Mouse (Mus musculus) embryonic facial prominence, embryonic 14.5 days (tissue): ENCODE data around the gene Kel. TPM values are rescaled to one million over a fixed set of nuclear protein-coding genes. Genes with fewer than 3 reads are reported as not detected.

ENCODE experiments used
- ATAC-seq: fragments of 200-750 bp; cut with Nextera tagmentation; 2 replicates; pipeline ENCODE4 v1.8.0; 2017; ENCODE audit warnings: low read depth, moderate number of reproducible peaks, moderate TSS enrichment
- DNase-seq: peaks from one replicate; pipeline ENCODE4 v3.0.0-alpha.2; 2015; ENCODE audit warnings: low spot score
- H3K27ac ChIP-seq: fragments of 300-500 bp; sonication (generic); replicated peaks from 2 replicates; pipeline ENCODE4 v1.5.1; 2014; ENCODE audit warnings: low read depth, mild to moderate bottlenecking, low read length, moderate library complexity
- H3K27me3 ChIP-seq: fragments of 300-500 bp; sonication (generic); replicated peaks from 2 replicates; pipeline ENCODE4 v1.6.1; 2014; ENCODE audit warnings: low read length; ENCODE audit not compliant: control insufficient read depth, insufficient read depth
- H3K36me3 ChIP-seq: fragments of 300-500 bp; sonication (generic); 2 replicates; pipeline ENCODE4 v1.6.1; 2014; ENCODE audit warnings: low read length, mixed read lengths; ENCODE audit not compliant: control insufficient read depth, insufficient read depth
- H3K4me1 ChIP-seq: fragments of 300-500 bp; sonication (generic); 2 replicates; pipeline ENCODE4 v1.6.1; 2014; ENCODE audit warnings: antibody characterized with exemption, low read length; ENCODE audit not compliant: control insufficient read depth, insufficient read depth
- H3K4me2 ChIP-seq: fragments of 300-500 bp; sonication (generic); 2 replicates; pipeline ENCODE4 v1.6.1; 2014; ENCODE audit warnings: low read depth, mild to moderate bottlenecking, low read length, moderate library complexity, mixed read lengths
- H3K4me3 ChIP-seq: fragments of 300-500 bp; sonication (generic); 2 replicates; pipeline ENCODE4 v1.5.1; 2014; ENCODE audit warnings: low read depth, mild to moderate bottlenecking, low read length
- H3K9ac ChIP-seq: fragments of 300-500 bp; sonication (generic); 2 replicates; pipeline ENCODE4 v1.6.1; 2014; ENCODE audit warnings: low read depth, mild to moderate bottlenecking, low read length, moderate library complexity, mixed read lengths
- H3K9me3 ChIP-seq: fragments of 300-500 bp; sonication (generic); 2 replicates; pipeline ENCODE4 v1.6.1; 2016; ENCODE audit warnings: low read length; ENCODE audit not compliant: control insufficient read depth
- WGBS: fragments of 180-500 bp; shearing (Covaris S2); extraction: QIAGEN DNeasy Blood & Tissue Kit; methylation state at CpG from one replicate; pipeline ENCODE4 v1.1.7; 2014; 5-methylcytosine and 5-hydroxymethylcytosine counted together
- polyA plus RNA-seq: library from polyadenylated mRNA; unstranded; fragments of >200 nt; fragmentation: Nextera tagmentation; extraction: Ambion mirVana; gene quantifications from 2 replicates; pipeline ENCODE4 v1.2.1, GENCODE M21; 2014

The Kel gene
- 0.85 and 2.5 TPM in 2 replicates for polyA plus RNA-seq

DNA sequence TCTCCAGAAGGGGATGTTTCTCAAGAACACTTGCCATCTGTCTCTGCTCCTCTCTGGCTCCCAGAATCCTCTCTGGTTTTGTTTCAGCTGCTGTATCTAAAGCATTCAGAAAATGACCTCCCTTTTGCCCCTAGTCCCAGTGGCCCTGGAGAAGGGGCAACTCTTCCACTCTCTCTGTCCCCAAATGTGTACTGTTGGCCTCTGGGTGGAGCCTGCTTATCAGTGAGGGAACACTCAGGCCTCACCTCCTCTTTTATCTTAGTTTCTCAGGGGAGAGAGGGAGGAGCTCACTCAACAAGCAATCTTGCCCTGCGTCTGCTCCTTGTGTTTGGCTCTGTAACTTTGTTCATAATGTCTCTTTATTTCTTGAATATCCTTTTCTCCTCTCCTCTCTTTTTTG is at the start of gene Kel:
Gene Kel, minus strand, starts transcription at position 217 of the 400 bp plus-strand sequence.
- ATAC-seq = no peak
- H3K27me3 ChIP-seq = no peaks in the 10 kb centered on the region
- no peak within 1 kb of the TSS for H3K4me3 ChIP-seq
- DNase-seq = no peak
- H3K9ac ChIP-seq = no peak within 1 kb of the TSS
- H3K27ac ChIP-seq = no peak within 1 kb of the TSS
- no peak within 1 kb of the TSS for H3K4me2 ChIP-seq
- whole genome bisulfite sequencing = 35% methylated on average over 1 of the region's 1 CpGs
- H3K9me3 ChIP-seq = no peaks in the 10 kb centered on the region
- H3K36me3 ChIP-seq = no peaks in the 10 kb centered on the region
- no peaks in the 10 kb centered on the region for H3K4me1 ChIP-seq

DNA sequence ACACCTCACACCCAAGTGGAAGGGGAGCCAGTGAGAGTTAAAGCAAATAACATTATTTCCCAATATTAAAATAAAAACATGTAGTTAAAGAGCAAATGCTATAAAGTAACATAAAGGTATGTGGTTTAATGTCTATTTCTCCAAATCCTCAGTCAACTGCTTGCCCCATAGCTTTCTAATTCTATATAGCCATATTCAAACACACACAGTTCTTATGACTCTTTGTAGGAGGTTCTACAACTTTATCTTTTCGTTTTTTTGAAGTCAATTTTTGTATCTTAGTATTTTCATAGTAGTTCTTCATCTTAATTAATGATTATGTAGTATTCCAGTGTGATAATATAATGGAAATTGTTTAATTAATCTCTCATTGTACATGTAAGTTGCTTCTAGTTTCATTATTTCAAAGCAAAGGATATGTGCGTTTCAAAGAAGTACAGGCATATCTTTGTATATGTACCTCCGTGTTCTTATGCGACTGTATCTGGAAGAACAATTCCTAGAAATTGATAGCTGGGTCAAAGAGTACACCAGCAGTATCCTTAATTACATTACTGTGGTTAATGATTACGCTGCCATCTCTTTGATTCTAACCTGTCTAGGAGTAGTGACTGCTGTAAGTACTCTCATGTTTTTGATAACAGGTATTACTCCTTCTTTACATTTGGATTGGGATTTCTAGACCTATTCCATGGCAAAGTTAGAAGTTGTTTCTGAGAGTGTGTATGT is 40.7 kb upstream of the Kel start:
- 75% methylated on average over 5 of the region's 5 CpGs for WGBS
- Histone ChIP-seq H3K27ac (no peak overlapping the region), H3K27me3 (no peaks in the 10 kb centered on the region), H3K36me3 (no peaks in the 10 kb centered on the region), H3K4me2 (no peak overlapping the region), H3K9me3 (no peaks in the 10 kb centered on the region), H3K4me1 (no peaks in the 10 kb centered on the region), H3K9ac (no peak overlapping the region), H3K4me3 (no peak overlapping the region)
- DNase-seq (no peak), ATAC-seq (no peak)

DNA sequence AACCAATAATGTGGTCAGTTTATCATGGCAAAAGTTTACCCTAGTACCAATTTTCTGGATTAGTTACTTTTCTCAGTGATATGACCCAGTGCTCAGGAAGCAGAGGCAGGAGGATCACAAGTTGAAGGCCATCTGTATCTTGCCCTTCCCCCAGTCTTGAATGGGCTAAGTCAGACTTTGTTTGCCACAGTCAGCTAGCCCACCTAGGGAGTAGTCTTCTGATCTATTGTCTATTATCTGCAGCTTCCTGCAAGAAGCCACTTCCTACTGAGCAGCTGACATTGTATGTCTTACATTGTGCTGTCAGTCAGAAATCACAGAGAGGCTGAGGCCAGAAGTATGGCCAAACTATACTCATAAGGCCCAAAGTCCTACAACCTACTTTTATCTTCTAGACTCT is 37.0 kb upstream of the Kel start:
- H3K36me3 ChIP-seq = no peaks in the 10 kb centered on the region
- no peak overlapping the region for H3K4me3 ChIP-seq
- ATAC-seq = no peak
- H3K4me1 ChIP-seq = no peaks in the 10 kb centered on the region
- no peak overlapping the region for H3K4me2 ChIP-seq
- no peaks in the 10 kb centered on the region for H3K27me3 ChIP-seq
- no peak overlapping the region for H3K9ac ChIP-seq
- no peak overlapping the region for H3K27ac ChIP-seq
- DNase-seq = no peak
- H3K9me3 ChIP-seq = no peaks in the 10 kb centered on the region

DNA sequence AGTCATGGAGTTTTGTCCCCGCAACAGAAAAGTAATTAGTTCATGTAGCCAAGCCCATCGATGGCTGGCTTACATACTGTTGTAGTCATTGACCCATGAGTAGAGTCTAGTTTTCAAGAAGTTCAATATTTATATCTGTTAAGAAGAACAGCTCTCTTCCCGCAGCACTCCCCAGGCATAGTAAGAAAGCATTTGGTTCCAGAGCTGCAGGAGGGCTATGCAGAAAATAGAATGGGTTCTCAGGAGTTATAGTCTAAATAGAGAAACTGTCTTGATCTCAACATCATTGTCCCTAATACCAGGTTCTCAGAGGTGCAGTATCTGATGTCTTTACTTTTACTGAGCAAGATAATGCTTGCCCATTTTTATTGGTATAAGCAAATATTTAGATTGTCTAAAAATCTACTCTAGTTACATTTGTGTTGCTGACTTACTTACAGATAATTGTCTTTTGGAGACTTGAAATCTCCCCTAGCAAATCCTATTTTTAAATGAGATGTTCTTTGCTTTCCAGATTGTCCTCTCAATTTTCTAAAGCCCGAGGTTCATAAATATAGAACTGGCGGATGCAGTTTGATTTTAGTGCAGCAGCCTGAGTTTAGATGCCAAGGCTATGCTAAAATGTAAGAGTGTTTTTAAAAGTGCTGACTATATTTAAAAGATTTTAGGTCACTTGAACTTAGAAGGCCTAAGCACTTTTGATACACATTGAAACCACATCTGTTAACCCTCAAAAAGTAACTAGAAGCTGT is 30.8 kb upstream of the Kel start:
- Histone ChIP-seq H3K4me3 (no peak overlapping the region), H3K4me2 (no peak overlapping the region), H3K36me3 (no peaks in the 10 kb centered on the region), H3K4me1 (no peaks in the 10 kb centered on the region), H3K27ac (no peak overlapping the region), H3K9me3 (no peaks in the 10 kb centered on the region), H3K9ac (no peak overlapping the region), H3K27me3 (no peaks in the 10 kb centered on the region)
- no peak for DNase-seq
- no peak for ATAC-seq
- WGBS = 91% methylated on average over 5 of the region's 5 CpGs

DNA sequence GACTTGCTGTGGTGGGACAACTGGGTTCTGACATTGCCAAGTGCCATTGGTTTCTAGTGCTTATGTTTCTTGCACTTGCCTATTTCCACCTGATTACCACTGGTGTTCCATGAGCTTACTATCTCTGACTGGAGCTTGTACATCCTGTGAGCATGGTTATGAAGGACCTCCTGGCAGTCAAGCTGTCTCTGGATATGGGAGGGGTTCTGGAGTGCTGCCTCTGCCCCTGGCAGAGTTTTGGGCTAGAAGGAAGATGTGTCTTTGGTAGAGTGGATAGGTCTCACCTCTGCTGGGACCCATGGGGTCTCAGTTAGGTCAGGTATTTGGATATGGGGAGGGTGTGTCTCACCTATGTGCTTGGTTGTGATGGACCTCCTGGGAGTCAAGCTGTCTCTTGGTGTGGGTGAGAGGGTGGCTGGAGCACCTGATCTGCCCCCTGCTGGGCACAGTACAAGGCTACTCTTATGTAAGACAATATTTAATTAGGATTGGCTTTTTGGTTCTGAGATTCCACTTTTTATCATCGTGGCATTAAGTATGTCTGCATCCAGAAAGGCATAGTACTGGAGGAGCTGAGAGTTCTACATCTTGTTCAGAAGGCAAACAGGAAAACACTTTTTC is 24.0 kb upstream of the Kel start:
- 84% methylated on average over 1 of the region's 1 CpGs for WGBS
- Histone ChIP-seq H3K27me3 (no peaks in the 10 kb centered on the region), H3K36me3 (no peaks in the 10 kb centered on the region), H3K27ac (no peak overlapping the region), H3K4me2 (no peak overlapping the region), H3K9me3 (no peaks in the 10 kb centered on the region), H3K9ac (no peak overlapping the region), H3K4me1 (no peaks in the 10 kb centered on the region), H3K4me3 (no peak overlapping the region)
- ATAC-seq (no peak), DNase-seq (no peak)

DNA sequence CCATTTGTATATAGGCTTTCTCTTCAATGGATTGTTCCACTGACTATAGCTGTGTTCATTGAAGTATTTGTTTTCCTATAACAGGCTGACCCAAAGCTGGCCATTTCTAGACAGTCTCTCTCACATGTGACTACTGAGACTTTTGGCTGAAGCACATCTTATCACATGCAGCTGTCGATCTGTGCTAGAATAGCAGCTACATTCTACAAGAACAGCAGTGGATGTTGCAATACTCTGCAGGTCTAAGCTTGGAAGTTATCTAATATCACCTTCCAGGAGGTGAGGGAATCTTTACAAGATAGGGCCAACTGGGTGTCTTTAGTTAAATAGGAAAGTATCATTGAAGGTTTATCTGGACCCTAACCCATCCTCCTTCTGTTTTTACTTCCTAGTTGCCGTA is 17.3 kb upstream of the Kel start:
- Histone ChIP-seq H3K9me3 (no peaks in the 10 kb centered on the region), H3K36me3 (no peaks in the 10 kb centered on the region), H3K27me3 (no peaks in the 10 kb centered on the region), H3K4me1 (no peaks in the 10 kb centered on the region), H3K9ac (no peak overlapping the region), H3K4me2 (no peak overlapping the region), H3K27ac (no peak overlapping the region), H3K4me3 (no peak overlapping the region)
- DNase-seq (no peak), ATAC-seq (no peak)
- 85% methylated on average over 2 of the region's 2 CpGs for WGBS

DNA sequence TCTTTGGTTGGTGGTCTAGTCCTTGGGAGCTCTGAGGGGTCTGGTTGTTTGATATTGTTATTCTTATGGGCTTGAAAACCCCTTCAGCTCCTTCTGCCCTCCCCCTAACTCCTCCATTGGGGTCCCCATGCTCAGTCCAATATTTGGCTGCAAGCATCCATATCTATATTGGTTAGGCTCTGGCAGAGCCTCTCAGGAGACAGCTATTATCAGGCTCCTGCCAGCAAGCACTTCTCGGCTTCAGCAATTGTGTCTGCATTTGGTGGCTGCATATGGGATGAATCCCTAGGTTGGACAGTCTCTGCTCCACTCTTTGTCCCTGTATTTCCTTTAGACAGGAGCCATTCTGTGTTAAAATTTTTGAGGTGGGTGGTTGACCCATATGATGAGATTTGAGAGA is 6.1 kb upstream of the Kel start:
- H3K4me1 ChIP-seq = no peaks in the 10 kb centered on the region
- H3K4me2 ChIP-seq = no peak overlapping the region
- DNase-seq (no peak), ATAC-seq (no peak)
- WGBS = 74% methylated on average over 1 of the region's 1 CpGs
- no peak overlapping the region for H3K9ac ChIP-seq
- H3K36me3 ChIP-seq = no peaks in the 10 kb centered on the region
- no peak overlapping the region for H3K4me3 ChIP-seq
- no peaks in the 10 kb centered on the region for H3K27me3 ChIP-seq
- H3K9me3 ChIP-seq = no peaks in the 10 kb centered on the region
- H3K27ac ChIP-seq = no peak overlapping the region

DNA sequence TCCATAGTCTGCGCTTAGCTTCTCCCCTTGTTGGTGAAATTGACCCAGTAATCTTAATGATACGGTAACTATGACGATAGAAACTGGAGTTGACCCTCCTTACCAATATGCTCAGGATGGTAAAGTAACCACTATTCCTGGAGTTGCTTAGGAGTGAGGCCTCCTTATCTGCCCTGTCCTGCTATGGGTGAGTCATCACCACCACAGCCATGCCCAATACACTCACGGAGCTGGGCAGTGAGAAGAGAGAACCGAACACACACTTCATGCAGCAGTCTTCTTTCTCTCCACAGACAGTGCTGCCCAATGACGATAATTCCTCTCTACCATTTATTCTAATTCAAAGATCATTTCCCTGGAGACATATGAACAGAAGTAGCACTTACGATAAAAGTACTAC is 2.1 kb upstream of the Kel start:
- DNase-seq (no peak), ATAC-seq (no peak)
- Histone ChIP-seq H3K4me1 (no peaks in the 10 kb centered on the region), H3K4me2 (no peak overlapping the region), H3K27ac (no peak overlapping the region), H3K27me3 (no peaks in the 10 kb centered on the region), H3K4me3 (no peak overlapping the region), H3K9me3 (no peaks in the 10 kb centered on the region), H3K36me3 (no peaks in the 10 kb centered on the region), H3K9ac (no peak overlapping the region)
- WGBS = 88% methylated on average over 7 of the region's 7 CpGs
